9 mouse cellular contexts compared by ENCODE assay signal in genomic region chr4:129286001-129286682, GRCm38 (mm10). TPM values are rescaled to one million over a fixed set of nuclear protein-coding genes. Genes with fewer than 3 reads are reported as not detected.
A peak's percentile ranks its signal among the peaks of the same experiment; 100 is the strongest.
DNase-seq lines count a peak whose midpoint lies in the region; ATAC-seq and TF ChIP-seq lines count a peak whose summit lies in the region.
"Had no signal": no experiment of that assay in that cellular context is flagged by ENCODE, and none has a peak within 500 bp of the region (broad histone marks: within the 10 kb centered on the region; RNA-seq: fewer than 3 reads in every experiment).

No protein-coding gene starts in this region.

- TF ChIP-seq EP300 in lung, postnatal 0 days (IDR thresholded peaks at IDR 0.05): no peak

- peak overlapping the region; percentile 54 to 56; a peak in 2 of 4 replicates for H3K4me3 ChIP-seq in heart, embryonic 14.5 days (ENCODE audit: control insufficient read depth in 1 of 2, insufficient read depth in 1 of 2, low read depth in 1 of 2, low read length in 2 of 2)
- no peak overlapping the region for H3K4me3 ChIP-seq in lung, postnatal 0 days (ENCODE audit: low read depth, low read length)
- no peak overlapping the region for H3K4me3 ChIP-seq in layer of hippocampus, adult 2 months

- 55% methylated on average over 5 of the region's 5 CpGs for WGBS in heart, embryonic 14.5 days
- 48% methylated on average over 5 of the region's 5 CpGs for WGBS in lung, postnatal 0 days

- peak; percentile 43 for DNase-seq in A20 (ENCODE audit: low read depth, low spot score)
- peak; percentile 61 for DNase-seq in Muller cell, postnatal 12 days (ENCODE audit: inconsistent ontology term)
- peak; percentile 25 for DNase-seq in lung, postnatal 0 days (ENCODE audit: low spot score)
- DNase-seq in urinary bladder, adult 2 months (ENCODE audit: low spot score): no peak
- no peak for DNase-seq in layer of hippocampus, adult 2 months (ENCODE audit: low spot score in 2 of 2)
- DNase-seq in urinary bladder, postnatal 4 days (ENCODE audit: low spot score in 2 of 2): no peak
- DNase-seq in adrenal gland, postnatal 4 days (ENCODE audit: low spot score in 2 of 2): no peak

- no peak for ATAC-seq in heart, embryonic 14.5 days (ENCODE audit: insufficient number of reproducible peaks, insufficient read depth, low FRiP score, low read depth)
- peak; percentile 51 for ATAC-seq in lung, postnatal 0 days

- no peak overlapping the region for H3K27ac ChIP-seq in heart, embryonic 14.5 days (replicated peaks in 1 of 2; ENCODE audit: control insufficient read depth in 1 of 2, insufficient read depth in 1 of 2, low read depth in 2 of 2, low read length in 2 of 2)
- H3K27ac ChIP-seq in lung, postnatal 0 days (ENCODE audit: low read length): no peak overlapping the region
- no peak overlapping the region for H3K27ac ChIP-seq in layer of hippocampus, adult 2 months
- H3K27ac ChIP-seq: liver, embryonic 14.5 days had no signal

- no peaks in the 10 kb centered on the region for H3K9me3 ChIP-seq in heart, embryonic 14.5 days (ENCODE audit: control insufficient read depth, low read length)
- no peaks in the 10 kb centered on the region for H3K9me3 ChIP-seq in lung, postnatal 0 days (ENCODE audit: low read length)

- H3K36me3 ChIP-seq in heart, embryonic 14.5 days (ENCODE audit: control insufficient read depth, insufficient read depth, low read length): no peaks in the 10 kb centered on the region
- no peaks in the 10 kb centered on the region for H3K36me3 ChIP-seq in lung, postnatal 0 days (ENCODE audit: insufficient read depth, low read length)

- TF ChIP-seq CTCF in lung, postnatal 0 days (IDR thresholded peaks at IDR 0.05): no peak
- no peak for TF ChIP-seq CTCF in layer of hippocampus, adult 2 months (conservative IDR thresholded peaks at IDR 0.05)

- H3K4me1 ChIP-seq in heart, embryonic 14.5 days (ENCODE audit: control insufficient read depth in 2 of 2, insufficient read depth in 2 of 2, low read length in 2 of 2): peaks cover 6 to 12% of the 10 kb centered on the region in 2 experiments; a peak in 3 of 4 replicates
- H3K4me1 ChIP-seq in lung, postnatal 0 days (ENCODE audit: insufficient read depth, low read depth, low read length): peaks cover 12% of the 10 kb centered on the region; the same call in 1 of the 2 replicates

- no peak overlapping the region; the same call in 1 of the 2 replicates for H3K9ac ChIP-seq in heart, embryonic 14.5 days (ENCODE audit: low read length)
- H3K9ac ChIP-seq in lung, postnatal 0 days (replicated peaks; ENCODE audit: low read depth): no peak overlapping the region
- H3K9ac ChIP-seq: liver, embryonic 14.5 days had no signal

- peak overlapping the region; percentile 99 for H3K4me2 ChIP-seq in heart, embryonic 14.5 days (ENCODE audit: low read length)
- no peak overlapping the region for H3K4me2 ChIP-seq in lung, postnatal 0 days (replicated peaks; ENCODE audit: low read depth, low read length)

- peaks cover 13% of the 10 kb centered on the region for H3K27me3 ChIP-seq in heart, embryonic 14.5 days (ENCODE audit: control insufficient read depth, insufficient read depth, low read length)
- no peaks in the 10 kb centered on the region for H3K27me3 ChIP-seq in lung, postnatal 0 days (replicated peaks; ENCODE audit: insufficient read depth, low read length)

RNA-seq across cellular contexts. Expression of gene Sync, which starts 1.3 kb away (rescaled TPM):
- polyA plus RNA-seq in heart, embryonic 14.5 days (2014; fragmentation: Nextera tagmentation; extraction: Ambion mirVana): 1.6 and 1.8 TPM in 2 replicates
- 0.80 and 0.98 TPM in 2 replicates for polyA plus RNA-seq in lung, postnatal 0 days (2015; fragmentation: Nextera tagmentation; extraction: Ambion mirVana)
- polyA plus RNA-seq in urinary bladder, adult 2 months (2012; rRNA removed): 3.1 and 4.0 TPM in 2 replicates
- 1 to 10 TPM in 1 of 2 experiments, under 1 TPM in 1; 0.98 to 1.1 TPM for total RNA-seq in layer of hippocampus, adult 2 months (2021)
- 1 to 10 TPM; 3.8 to 4.4 TPM for total RNA-seq in adrenal gland, postnatal 4 days (2021)

RNA-seq across cellular contexts. Expression of gene C77080, which starts 24.9 kb away (rescaled TPM):
- 1.3 and 1.4 TPM in 2 replicates for polyA plus RNA-seq in heart, embryonic 14.5 days (2014; fragmentation: Nextera tagmentation; extraction: Ambion mirVana)
- polyA plus RNA-seq in lung, postnatal 0 days (2015; fragmentation: Nextera tagmentation; extraction: Ambion mirVana): 6.7 and 7.9 TPM in 2 replicates
- 29.7 and 32.1 TPM in 2 replicates for polyA plus RNA-seq in urinary bladder, adult 2 months (2012; rRNA removed)
- 1 to 10 TPM; 6.7 to 7.4 TPM for total RNA-seq in layer of hippocampus, adult 2 months (2021)
- total RNA-seq in adrenal gland, postnatal 4 days (2021): 10 to 100 TPM; 15.7 to 21.0 TPM

RNA-seq across cellular contexts. Expression of gene Rbbp4, which starts 49.0 kb away (rescaled TPM):
- 256 and 263 TPM in 2 replicates for polyA plus RNA-seq in heart, embryonic 14.5 days (2014; fragmentation: Nextera tagmentation; extraction: Ambion mirVana)
- polyA plus RNA-seq in lung, postnatal 0 days (2015; fragmentation: Nextera tagmentation; extraction: Ambion mirVana): 159 and 182 TPM in 2 replicates
- polyA plus RNA-seq in urinary bladder, adult 2 months (2012; rRNA removed): 65.1 and 72.2 TPM in 2 replicates
- 100 to 1,000 TPM; 117 to 130 TPM for total RNA-seq in layer of hippocampus, adult 2 months (2021)
- total RNA-seq in adrenal gland, postnatal 4 days (2021): 100 to 1,000 TPM; 188 to 206 TPM

RNA-seq across cellular contexts. Expression of gene Zbtb8os, which starts 49.4 kb away (rescaled TPM):
- polyA plus RNA-seq in heart, embryonic 14.5 days (2014; fragmentation: Nextera tagmentation; extraction: Ambion mirVana): 45.5 and 48.1 TPM in 2 replicates
- polyA plus RNA-seq in lung, postnatal 0 days (2015; fragmentation: Nextera tagmentation; extraction: Ambion mirVana): 32.3 and 36.5 TPM in 2 replicates
- 45.4 and 52.6 TPM in 2 replicates for polyA plus RNA-seq in urinary bladder, adult 2 months (2012; rRNA removed)
- total RNA-seq in layer of hippocampus, adult 2 months (2021): 10 to 100 TPM; 31.8 to 32.3 TPM
- 10 to 100 TPM; 51.1 to 52.2 TPM for total RNA-seq in adrenal gland, postnatal 4 days (2021)

Comparison
In these comparisons a context has a peak if more than half of its experiments do, and no peak if none do; other contexts are left out.
1. DNase-seq: peak in A20 (single experiment), Muller cell, postnatal 12 days (single experiment) and lung, postnatal 0 days (single experiment); none in urinary bladder, adult 2 months (single experiment), layer of hippocampus, adult 2 months (0 of 2), urinary bladder, postnatal 4 days (0 of 2) and adrenal gland, postnatal 4 days (0 of 2).
2. H3K4me3 ChIP-seq: peak in heart, embryonic 14.5 days (2 of 2); none in lung, postnatal 0 days (single experiment) and layer of hippocampus, adult 2 months (single experiment).